Mouse (Mus musculus) testis, adult 2 months (tissue): ENCODE data around the gene Mup7. TPM values are rescaled to one million over a fixed set of nuclear protein-coding genes. Genes with fewer than 3 reads are reported as not detected.
"Not testable (repeated sequence)": the region's sequence is repeated elsewhere in the genome, so short reads cannot be mapped to it uniquely, and the experiment has no call there.

Experiments
- H3K27ac ChIP-seq: fragments of 200-500 bp; 2 replicates; pipeline ENCODE4 v1.5.1; 2012; ENCODE audit warnings: low read depth, low read length; ENCODE audit not compliant: control insufficient read depth, insufficient read depth
- H3K27me3 ChIP-seq: fragments of 200-500 bp; 2 replicates; pipeline ENCODE4 v1.6.1; 2012; ENCODE audit warnings: mild to moderate bottlenecking, low read length, moderate library complexity; ENCODE audit not compliant: control insufficient read depth, insufficient read depth
- H3K36me3 ChIP-seq: fragments of 200-500 bp; 2 replicates; pipeline ENCODE4 v1.6.1; 2012; ENCODE audit warnings: mild to moderate bottlenecking, low read length; ENCODE audit not compliant: control insufficient read depth, insufficient read depth
- H3K4me1 ChIP-seq: fragments of 200-500 bp; 2 replicates; pipeline ENCODE4 v1.6.1; 2012; ENCODE audit warnings: low read length; ENCODE audit not compliant: control insufficient read depth, insufficient read depth
- H3K4me3 ChIP-seq: fragments of 200-500 bp; 2 replicates; pipeline ENCODE4 v1.5.1; 2012; ENCODE audit warnings: low read depth, mild to moderate bottlenecking, low read length, moderate library complexity, mixed read lengths; ENCODE audit not compliant: control insufficient read depth
- polyA plus RNA-seq: library from polyadenylated mRNA; depleted of rRNA; stranded (reverse); fragments of >200 nt; gene quantifications from 2 replicates; pipeline ENCODE4 v1.2.3, GENCODE M21; 2012; rRNA removed

The Mup7 gene
- not detected in 2 replicates for polyA plus RNA-seq

GRCm38 (mm10) chr4:60070375-60070774, at the start of gene Mup7:
Gene Mup7 (minus strand): TSS chr4:60070475.
- H3K27me3 ChIP-seq, H3K27ac ChIP-seq, H3K4me3 ChIP-seq, H3K36me3 ChIP-seq, H3K4me1 ChIP-seq: not testable (repeated sequence)

GRCm38 (mm10) chr4:60079865-60080264, 9.6 kb upstream of the Mup7 start:
- not testable (repeated sequence) for H3K27me3 ChIP-seq, H3K36me3 ChIP-seq, H3K27ac ChIP-seq, H3K4me3 ChIP-seq, H3K4me1 ChIP-seq

GRCm38 (mm10) chr4:60029334-60030111, 40.8 kb downstream of the Mup7 start:
- H3K27ac ChIP-seq, H3K36me3 ChIP-seq, H3K4me3 ChIP-seq, H3K27me3 ChIP-seq, H3K4me1 ChIP-seq: not testable (repeated sequence)

DNA sequence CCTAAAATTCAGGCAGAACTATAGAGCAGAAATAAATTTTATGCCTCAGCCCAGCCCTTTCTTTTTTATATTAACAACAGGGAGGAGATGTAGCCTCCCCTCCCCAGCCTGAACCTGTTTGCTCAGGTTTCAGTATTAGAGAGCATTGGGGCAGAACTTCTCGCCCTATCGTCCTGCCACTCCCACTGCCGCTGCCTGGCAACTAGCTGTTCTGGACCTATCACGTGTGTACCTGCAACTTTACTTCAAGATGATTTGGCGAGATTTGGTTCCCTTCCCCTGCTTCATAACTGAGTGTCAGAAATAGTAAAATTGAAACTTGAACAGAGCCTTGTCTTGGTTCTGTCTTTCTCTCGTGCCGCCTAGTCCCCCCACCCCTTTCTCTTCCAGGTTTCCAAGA, 50.1 kb downstream of the Mup7 start:
- not testable (repeated sequence) for H3K27me3 ChIP-seq, H3K36me3 ChIP-seq

More for the DNA sequence above, 50.1 kb downstream of the Mup7 start:
- not testable (repeated sequence) for H3K4me1 ChIP-seq, H3K27ac ChIP-seq, H3K4me3 ChIP-seq

Other genes starting within 250 kb of the Mup7 start
- gene Slc46a2, start 155.4 kb downstream of the Mup7 start, polyA plus RNA-seq = 0.04 and 0.94 TPM in 2 replicates
- gene Mup4, start 109.8 kb downstream of the Mup7 start, polyA plus RNA-seq = not detected in 2 replicates
- not detected in 2 replicates for gene Mup6, start 106.2 kb downstream of the Mup7 start, polyA plus RNA-seq
- gene Mup2, start 83.8 kb upstream of the Mup7 start, polyA plus RNA-seq = not detected in 2 replicates
- gene Mup8, start 152.1 kb upstream of the Mup7 start, polyA plus RNA-seq = not detected in 2 replicates